Mouse (Mus musculus) ES-Bruce4 (cell line): ENCODE data around the gene Elovl2.

ENCODE experiments used
- CTCF ChIP-seq: IDR thresholded peaks from one replicate; pipeline ENCODE4 v1.8.1; 2011; ENCODE audit warnings: low read depth, low read length
- EP300 ChIP-seq: IDR thresholded peaks from 2 replicates; pipeline ENCODE4 v1.6.1; 2011; ENCODE audit warnings: low read depth, low read length; ENCODE audit not compliant: insufficient read depth
- POLR2A ChIP-seq: IDR thresholded peaks from one replicate; pipeline ENCODE4 v1.8.1; 2011; ENCODE audit warnings: low read length; ENCODE audit not compliant: insufficient read depth

DNA sequence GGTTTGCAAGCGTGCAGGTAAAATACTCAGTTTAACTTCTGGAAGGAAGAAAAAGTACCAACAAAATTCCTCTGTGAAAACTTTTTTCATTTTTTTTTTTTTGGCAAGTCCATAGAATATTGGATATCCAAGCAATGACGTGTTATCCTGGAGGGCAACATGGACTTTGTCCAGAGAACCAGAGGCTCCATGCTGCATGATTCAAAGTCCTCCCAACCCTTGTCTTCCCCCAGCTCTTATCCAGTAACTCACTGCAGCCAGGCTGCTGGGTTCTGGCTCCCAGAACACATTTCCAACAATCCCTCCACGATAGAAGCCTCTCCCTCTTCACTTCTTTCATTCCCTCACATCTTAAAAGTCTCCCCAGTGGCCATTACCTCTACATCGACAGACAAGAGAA lies 8.9 kb downstream of the Elovl2 start:
- TF ChIP-seq EP300 (no peak), CTCF (no peak), POLR2A (no peak)
